Mouse (Mus musculus) regulatory T cell (primary cell): ENCODE measurements around the gene Cops4.

Experiments
- in situ Hi-C: fragments of 300-600 bp; cut with MboI, MseI; formaldehyde crosslinking; loops from one replicate; pipeline ENCODE4 v1.15.1; 2025; ENCODE audit warnings: high pct_unique_total_duplicates

Cops4 gene

DNA sequence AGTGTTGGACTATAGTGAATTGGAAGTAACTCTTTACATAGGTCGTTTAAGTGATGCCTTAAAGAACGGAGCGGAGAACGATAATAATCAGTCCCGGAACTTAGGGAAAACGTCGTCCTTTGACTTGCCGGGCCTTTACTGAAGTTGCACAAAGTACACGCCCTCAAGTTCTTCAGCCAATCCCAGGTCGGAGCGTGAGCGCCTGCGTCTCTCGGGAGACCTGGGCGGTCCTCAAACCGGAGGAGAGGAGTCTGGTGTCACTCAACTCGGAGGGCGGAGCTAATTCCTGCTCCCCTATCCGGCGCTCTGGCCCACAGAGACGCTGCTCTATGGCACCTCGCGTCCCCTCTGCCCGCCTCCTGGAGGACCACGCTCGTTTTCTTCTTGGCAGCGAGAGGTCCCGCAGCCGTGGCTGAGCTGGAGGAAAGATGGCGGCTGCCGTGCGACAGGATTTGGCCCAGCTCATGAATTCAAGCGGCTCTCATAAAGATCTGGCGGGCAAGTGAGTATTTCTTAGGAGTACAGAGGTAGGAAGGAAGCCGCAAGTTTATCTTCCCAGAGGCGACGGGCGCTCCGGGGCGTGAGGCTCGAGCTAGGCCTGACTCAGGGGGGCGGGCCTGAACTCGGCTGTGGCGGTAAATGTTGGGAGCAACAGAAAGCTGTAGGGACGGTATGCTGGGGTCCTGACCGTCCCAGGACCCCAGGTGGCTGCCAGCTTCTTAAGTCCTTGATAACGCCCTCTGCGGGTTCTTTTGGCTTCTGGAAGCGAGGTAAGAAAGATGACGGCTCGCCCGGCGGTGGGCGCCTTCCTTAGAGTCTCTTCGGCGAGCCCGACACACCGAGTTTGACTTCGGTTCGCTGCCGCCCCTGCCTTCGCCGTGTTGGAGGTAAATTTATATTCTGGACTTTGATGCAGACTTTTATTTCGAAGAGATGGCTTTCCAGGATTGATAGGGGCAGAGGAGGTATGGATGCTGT is at the start of gene Cops4:
Cops4 (plus strand) TSS at position 261 of the 978 bp plus-strand sequence.
- in situ Hi-C loops: loop anchor here (5.0 kb wide), 1 partner anchor 86 kb away; no protein-coding TSS in a partner anchor

DNA sequence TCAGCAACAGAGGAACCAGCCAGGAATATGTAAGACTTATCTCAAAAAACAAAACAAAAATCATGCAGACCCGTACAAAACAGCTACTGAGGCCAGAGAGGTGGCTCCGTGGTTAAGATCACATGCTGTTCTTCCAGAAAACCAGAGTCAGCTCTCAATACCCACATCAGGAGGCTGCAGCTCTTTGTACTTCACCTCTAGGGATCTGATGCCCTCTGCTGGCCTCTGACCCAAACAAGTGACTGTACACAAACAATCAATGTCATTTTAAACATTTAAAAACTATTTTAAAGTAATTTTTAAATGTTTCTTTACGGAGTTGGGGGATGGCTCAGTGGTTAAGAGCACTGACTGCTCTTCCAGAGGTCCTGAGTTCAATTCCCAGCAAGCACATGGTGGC is 41.8 kb upstream of the Cops4 start:
- in situ Hi-C loops: no loop called here

DNA sequence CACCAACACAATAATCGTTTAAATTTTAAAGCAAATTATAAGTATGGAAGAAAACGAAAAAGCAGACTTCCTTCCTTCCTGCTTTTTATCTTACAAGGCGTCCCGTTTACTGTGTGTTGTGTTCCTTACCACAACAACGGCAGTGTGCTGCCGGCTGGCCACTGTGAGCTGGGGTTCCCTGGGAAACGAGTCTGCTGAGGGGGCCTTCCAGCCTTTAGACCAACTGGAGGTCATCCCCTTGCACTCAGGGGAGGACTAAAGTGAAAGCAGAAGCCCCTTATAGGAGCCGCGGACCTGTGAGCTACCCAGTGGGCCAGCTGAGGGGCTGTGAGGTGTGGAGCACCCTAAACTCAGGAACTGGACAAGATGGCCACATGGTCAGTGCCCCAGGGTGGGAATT is 40.5 kb upstream of the Cops4 start:
- in situ Hi-C loops: no loop called here

DNA sequence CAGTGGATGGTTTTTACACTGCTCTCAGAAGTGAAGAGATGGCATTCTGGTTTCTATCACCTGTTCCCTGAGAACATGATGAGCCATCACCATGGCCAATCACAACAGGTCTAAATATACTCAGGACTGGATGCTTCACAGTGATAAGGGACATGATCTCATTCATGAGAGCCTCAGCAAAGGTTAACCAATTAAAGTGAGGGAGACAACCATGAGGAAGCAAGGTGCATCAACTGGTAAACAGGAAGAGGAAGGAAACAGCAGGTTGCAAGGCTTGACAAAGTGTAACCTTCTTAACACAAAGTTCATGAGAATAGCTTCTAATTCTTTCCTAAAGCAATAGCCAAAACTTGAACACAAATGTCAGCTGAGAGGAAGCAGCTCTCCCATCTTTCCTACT is 34.5 kb upstream of the Cops4 start:
- in situ Hi-C loops: loop anchor here (10.0 kb wide), 1 partner anchor 51 kb away; no protein-coding TSS in a partner anchor

DNA sequence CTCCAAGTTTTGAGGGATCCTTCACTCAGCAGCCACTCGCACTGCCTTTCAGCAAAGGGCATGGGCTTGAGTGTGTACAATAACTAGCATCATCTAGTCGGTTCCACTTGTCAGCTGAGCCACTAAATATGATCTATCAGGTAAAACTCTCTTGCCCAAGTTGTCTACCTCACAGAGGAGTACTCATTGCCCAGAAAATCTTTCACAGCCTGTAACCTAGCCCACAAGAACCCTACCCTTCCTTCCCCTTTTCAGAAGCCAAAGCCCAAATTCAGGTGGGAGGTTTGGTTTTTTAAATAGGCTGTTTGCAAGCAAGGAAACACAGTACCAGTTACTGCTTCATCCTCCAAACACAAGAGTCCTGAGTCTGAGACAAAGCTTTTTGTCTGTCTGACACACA is 31.0 kb upstream of the Cops4 start:
- in situ Hi-C loops: loop anchor here (10.0 kb wide), 1 partner anchor 48 kb away; no protein-coding TSS in a partner anchor

DNA sequence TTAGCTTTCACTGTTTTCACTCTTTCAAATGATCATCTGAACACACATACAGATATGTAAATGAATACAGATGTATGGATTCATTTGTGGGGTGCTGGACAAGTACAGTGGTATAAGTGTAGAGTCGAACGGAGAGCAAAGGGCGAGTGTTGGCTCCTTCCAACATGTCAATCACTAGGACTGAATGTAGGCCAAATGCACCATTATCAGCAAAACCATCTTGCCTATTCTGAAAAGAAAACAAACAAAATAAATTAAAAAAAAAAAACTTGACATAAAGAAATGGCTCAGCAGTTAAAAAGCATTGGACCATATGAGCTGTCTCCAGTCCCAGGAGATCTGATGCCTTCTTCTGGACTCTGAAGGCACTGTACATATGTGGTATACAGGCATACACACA is 29.9 kb upstream of the Cops4 start:
- in situ Hi-C loops: loop anchor here (10.0 kb wide), 1 partner anchor 47 kb away; no protein-coding TSS in a partner anchor

DNA sequence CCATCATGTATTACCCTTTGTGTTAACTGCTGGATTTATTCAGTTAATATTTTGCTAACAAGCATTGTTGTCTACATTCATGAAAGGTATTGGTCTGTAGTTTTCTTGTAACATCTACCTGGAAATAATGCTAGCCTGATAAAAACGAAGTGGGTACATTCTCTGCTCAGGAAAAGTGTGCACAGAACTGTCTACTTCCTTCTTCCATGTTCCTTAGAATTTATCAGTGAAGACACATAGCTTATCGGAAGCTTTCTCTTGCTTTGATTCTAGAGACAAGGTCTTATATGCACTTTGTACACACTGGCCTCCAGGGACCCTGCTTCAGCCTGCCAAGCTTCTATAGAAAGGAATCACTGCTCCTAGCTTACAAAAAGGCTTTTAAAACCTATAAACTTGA is 28.8 kb upstream of the Cops4 start:
- in situ Hi-C loops: loop anchor here (10.0 kb wide), 1 partner anchor 45 kb away; no protein-coding TSS in a partner anchor

DNA sequence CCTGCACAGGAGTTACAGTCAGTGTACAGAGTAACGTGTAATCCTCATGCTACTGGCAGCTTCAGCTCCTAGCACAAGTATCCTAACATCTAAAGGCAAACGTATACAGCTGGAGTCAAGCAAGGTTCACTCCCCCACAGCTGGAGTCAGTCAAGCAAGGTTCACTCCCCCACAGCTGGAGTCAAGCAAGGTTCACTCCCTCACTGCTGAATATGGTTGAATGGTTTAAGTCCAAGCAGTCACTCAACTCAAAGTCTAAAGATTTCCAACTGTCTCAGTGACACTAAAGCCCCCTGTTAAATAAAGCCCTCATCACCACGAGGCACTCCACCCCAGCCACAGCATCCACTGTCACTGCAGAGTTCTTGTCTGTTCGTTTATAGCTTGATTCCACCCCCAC is 26.4 kb upstream of the Cops4 start:
- in situ Hi-C loops: no loop called here

DNA sequence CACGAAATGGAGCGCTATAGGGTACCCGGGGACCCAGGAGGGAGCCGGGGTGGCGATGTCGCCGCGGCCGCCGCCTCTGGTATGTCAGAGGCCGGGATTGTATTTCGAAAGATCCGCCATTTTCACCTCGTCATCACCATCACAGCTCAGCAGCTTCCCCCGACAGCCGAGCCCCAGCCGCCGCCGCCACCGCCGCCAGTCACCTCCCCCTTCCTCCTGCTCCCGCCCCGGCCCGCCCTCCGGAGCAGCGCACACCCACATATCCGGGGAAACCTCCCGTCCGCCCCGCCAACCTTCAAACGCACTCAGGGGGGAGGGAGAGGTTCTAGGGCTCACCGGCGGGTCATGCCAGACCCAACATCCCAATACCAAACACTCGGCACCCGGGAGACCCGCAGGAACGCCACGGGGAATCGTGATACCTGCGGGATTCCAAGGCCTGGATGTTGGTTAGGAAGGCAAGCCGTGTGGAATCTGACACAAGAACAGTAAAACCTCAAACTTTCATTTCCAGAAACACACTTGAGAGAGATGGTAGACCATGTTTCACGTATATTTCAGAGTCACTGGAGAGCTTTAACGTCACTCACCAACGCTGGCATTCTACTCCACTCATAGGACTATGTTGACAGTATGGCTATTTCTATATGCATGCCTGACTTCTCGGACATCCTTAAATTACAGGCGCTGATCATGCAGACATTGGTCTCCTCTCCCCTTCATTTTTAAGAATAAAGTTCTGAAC is 19.5 kb upstream of the Cops4 start:
- in situ Hi-C loops: no loop called here

DNA sequence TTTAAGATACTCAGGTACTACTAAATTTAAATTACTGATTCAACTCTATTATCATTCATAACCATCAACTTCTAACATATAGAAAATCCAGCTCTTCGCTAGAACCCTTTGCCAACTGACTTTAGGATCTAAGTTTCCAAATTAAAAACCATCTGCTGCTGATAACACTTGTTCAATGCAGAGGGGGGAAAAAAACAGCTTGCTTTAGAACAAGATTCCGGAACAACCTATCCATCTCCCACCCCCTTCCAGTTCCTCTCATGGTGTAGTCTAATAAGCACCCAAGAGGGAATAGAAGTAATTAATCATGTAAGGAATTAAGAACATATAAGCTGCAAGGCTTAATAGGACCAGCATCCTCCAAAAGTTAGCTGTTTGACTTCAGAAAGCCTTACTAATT is 18.9 kb upstream of the Cops4 start:
- in situ Hi-C loops: no loop called here

DNA sequence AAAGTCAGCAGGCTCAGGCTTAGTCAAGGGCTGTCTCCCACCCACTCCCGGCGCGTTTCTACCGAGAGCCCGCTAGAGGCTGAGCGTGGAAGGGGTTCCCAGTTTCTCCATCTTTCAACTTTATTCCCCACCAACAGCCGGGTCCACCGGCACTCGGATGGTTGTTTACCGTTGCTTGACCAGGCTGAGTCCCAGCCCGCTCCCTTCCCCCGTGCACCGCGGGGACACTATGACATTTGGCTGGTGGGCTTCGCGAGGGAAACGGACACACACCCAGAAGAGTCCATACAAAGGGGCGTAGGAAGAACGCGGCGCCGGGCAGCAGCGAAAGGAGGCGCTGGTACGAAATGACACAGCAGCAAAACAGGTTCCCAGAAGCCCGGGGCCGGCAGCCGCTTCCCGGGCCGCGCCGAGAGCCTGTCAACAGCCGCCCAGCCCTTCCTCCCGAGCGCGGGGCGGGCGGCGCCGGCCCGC is 18.2 kb upstream of the Cops4 start:
- in situ Hi-C loops: no loop called here

DNA sequence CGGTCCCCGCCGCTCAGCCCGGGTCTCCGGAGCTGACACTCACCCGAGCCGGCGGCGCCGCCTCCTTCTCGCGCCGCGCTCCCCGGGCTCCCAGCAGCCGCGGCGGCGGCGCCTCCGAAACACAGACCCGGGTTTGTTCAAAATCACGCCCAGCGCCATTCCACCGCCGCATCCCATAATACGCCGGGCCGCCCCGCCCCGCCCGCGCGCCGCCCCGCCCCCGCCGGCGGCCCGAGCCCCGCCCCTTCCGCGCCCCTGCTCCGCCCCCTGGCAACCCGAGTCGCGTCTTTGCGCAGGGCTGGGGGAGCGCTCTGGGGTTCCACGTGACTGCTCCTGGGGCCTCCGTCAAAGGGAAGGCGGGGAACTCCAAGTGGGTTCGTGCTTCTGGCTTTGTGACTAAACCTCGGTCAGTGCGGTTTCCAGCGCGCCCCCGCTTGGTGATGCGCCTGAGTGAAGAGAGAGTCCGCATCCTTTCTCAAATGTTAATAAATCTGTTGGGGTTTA is 17.6 kb upstream of the Cops4 start, which contains the start of gene Lin54:
Lin54 (minus strand) TSS at position 182 of the 504 bp plus-strand sequence.
- in situ Hi-C loops: no loop called here

DNA sequence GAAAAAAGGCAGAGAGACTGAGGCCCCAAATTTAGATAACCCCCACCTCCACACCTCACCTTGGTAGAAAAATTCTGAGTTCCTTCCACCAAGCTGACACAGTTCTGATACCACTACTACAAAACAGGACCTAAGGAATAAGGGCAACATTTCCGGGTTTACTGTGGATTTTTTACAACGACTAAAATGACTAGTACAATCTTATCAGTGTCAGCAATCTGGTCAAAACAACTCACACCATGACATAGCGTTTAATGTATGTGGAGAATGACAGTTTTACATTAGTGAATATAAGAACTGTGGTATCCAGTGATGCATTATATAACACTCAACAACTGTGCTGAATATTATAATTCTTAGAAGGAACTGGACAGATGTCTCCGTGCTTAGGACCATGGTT is 16.8 kb upstream of the Cops4 start:
- in situ Hi-C loops: no loop called here

DNA sequence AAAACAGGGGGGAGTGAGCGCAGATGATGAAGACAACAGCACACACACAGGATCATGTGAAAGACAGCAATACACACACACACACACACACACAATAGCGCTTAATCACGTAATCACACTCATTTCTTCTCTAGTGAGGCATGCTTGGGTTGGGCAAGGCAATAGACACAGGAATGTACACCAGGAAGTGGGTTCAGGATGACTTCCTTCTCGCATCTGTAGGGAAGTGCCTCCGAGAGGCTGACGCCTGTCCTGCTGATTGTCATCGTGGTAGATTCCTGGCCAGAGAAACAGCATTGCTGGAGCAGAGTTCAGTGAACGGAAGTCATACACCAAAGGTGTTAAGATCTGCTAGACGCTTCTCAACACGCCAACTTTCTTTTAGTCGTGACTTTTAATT is 8.9 kb upstream of the Cops4 start:
- in situ Hi-C loops: no loop called here

DNA sequence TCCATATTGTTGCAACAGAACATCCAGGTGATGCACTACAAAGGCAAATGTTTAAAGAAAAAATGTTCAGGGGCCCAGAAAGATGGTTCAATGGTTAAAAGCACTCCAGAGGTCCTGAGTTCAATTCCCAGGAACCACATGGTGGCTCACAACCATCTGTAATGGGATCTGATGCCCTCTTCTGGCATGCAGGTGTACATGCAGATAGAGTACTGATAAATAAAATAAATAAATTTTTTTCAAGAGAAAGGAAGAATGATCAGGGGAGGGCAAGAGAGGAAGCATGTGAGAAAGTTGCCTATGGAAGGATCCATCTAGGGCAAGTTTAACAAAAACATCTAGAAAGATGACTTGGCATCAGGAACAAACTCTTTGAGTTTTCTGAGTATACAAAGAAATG is 5.5 kb upstream of the Cops4 start:
- in situ Hi-C loops: no loop called here

DNA sequence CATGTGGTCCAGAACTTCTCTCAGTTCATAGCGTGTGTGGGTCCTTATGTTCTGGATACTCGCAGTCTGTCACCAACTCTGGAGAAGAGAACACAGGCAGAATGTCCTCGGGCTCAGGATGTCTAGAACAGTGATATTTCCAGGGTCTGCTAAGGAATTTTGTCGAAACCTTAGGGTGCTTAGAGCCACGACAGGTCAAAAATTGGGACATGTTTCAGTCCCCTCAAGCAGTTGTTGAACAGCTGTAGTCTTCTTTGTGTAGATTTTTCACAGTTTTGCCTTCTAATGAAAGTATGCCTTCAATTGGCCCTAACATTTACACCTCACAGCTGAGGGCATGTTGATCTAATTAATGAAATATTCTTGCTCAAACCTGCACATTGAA is 910 bp downstream of the Cops4 start:
- in situ Hi-C loops: loop anchor here (5.0 kb wide), 1 partner anchor 87 kb away; no protein-coding TSS in a partner anchor

DNA sequence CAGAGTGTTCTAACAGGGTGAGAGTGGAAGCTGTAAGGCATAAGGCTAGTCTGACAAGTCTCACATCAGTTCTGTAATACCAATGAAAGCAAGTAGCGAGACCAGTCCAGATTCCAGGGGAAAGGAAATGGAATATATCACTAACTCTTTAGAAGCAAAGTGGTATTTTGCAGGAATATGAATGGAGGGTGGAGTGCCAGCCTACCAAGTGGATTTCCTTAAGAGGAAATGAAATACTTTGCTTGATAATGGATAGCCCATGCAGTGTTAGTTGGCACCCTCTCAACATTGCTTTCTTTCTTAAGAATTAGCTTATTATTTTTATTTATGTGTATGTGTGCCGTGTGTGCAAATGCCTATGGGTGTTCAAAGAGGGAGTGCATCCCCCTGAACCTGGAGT is 2.1 kb downstream of the Cops4 start:
- in situ Hi-C loops: no loop called here

DNA sequence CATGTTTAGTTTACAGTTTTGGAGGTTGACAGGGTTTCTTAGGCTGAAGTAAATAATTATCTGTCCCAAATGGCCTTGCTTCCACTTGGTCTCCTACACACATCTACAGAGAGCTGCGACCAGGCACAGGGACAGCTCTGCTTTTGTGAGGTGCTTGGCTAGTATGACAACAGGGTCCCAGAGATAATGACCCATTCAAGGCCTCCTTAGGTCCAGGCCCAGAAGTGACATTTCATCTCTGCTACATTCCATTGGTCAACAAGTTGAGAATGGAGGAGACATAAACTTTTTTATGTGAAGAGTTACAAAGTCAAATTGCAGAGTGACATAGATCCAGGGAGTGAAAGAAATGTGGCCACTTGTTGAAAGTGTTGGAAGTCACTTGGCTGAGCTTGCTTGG is 5.2 kb downstream of the Cops4 start:
- in situ Hi-C loops: no loop called here

DNA sequence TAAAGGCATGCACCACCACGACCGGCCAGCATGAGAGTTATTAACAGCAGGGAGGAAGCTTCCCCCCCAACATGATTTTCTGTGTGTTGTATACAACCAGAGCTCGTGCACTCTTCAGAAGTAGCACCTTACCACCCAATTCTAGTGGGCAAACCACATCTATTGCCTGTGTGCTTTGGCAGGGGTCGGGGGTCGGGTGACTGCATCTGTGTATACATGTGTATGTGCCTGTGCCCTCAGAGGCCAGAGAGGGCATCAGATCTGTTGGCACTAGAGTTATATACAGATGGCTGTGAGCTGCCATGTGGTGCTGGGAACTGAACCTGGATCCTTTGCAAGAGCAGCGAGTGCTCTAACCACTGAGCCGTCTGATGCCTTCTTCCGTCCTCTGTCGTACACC is 6.8 kb downstream of the Cops4 start:
- in situ Hi-C loops: no loop called here

DNA sequence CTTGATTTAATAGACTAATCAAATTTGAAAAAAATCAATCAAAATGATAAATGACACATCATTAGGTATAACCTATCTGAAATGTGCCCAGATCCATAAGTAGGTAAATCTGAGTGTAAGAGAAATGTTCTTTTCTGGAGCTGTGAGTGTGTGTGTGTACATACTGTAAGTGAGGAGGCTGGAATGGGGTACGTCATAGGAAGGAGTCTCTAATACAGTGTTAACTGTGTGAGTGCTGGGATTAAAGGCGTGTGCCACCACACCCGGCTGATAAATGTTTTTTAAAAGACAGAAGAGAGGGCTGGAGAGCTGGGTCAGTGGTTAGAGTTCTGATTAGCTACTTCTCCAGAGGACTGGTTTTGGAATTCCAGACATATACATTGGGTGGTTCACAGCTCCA is 7.5 kb downstream of the Cops4 start:
- in situ Hi-C loops: no loop called here

DNA sequence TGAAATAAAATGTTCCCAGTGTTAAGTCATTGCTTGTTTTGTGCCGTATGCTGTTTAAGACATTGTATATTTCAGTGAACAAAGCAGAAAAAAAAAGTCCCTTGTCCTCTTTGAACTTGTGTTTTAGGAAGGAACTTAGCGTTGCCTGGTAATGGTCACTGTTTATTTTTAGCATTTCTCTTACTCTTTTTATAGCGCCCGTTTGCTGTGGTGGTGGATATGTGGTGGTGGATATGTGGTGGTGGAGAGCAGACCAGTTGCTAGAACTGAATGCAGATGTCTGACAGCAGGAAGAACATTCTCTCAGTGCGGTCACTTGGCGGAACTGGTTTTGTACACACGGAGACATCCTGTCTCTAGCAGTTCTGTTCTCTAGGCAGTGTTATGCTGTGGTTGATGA is 8.1 kb downstream of the Cops4 start:
- in situ Hi-C loops: no loop called here

DNA sequence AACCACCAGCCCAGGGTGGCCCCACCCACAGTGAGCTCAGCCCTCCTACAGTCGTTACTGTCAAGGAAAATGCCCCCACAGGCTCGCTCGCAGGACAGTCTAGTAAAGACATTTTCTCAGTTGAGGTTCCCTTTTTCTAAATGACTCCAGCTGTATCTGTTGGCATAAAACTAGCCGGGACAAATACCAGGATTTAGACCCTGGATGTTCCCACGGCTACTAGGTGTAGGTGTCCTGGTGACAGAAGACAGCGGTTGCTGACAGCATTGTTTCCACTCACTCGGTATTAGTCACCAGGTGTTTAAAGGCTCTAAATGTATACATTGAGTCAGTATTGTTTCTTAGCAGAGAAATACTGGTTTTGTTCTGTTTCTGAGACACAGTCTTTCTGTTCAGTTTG is 17.7 kb downstream of the Cops4 start:
- in situ Hi-C loops: loop anchor here (10.0 kb wide), 1 partner anchor 51 kb away; no protein-coding TSS in a partner anchor
